Mouse (Mus musculus) forebrain, embryonic 16.5 days (tissue): ENCODE measurements around the gene Nup43. TPM values are rescaled to one million over a fixed set of nuclear protein-coding genes. Genes with fewer than 3 reads are reported as not detected.

Source experiments
- ATAC-seq: fragments of 200-750 bp; cut with Nextera tagmentation; 2 replicates; pipeline ENCODE4 v1.8.0; 2017; ENCODE audit warnings: mild to moderate bottlenecking, moderate library complexity
- H3K27ac ChIP-seq: fragments of 300-500 bp; sonication (generic); 2 replicates; pipeline ENCODE4 v1.5.1; 2014; ENCODE audit warnings: low read length, control low read depth
- H3K27me3 ChIP-seq: fragments of 300-500 bp; sonication (generic); replicated peaks from 2 replicates; pipeline ENCODE4 v1.6.1; 2014; ENCODE audit warnings: low read length; ENCODE audit not compliant: control insufficient read depth, insufficient read depth
- H3K36me3 ChIP-seq: fragments of 300-500 bp; sonication (generic); 2 replicates; pipeline ENCODE4 v1.6.1; 2014; ENCODE audit not compliant: control insufficient read depth, insufficient read depth
- H3K4me1 ChIP-seq: fragments of 300-500 bp; sonication (generic); replicated peaks from 2 replicates; pipeline ENCODE4 v1.6.1; 2014; ENCODE audit warnings: low read length; ENCODE audit not compliant: control insufficient read depth, insufficient read depth
- H3K4me2 ChIP-seq: fragments of 300-500 bp; sonication (generic); 2 replicates; pipeline ENCODE4 v1.6.1; 2014; ENCODE audit warnings: mild to moderate bottlenecking, low read length, control low read depth
- H3K4me3 ChIP-seq: fragments of 300-500 bp; sonication (generic); replicated peaks from 2 replicates; pipeline ENCODE4 v1.5.1; 2014; ENCODE audit warnings: mild to moderate bottlenecking, low read length, control low read depth
- H3K9ac ChIP-seq: fragments of 300-500 bp; sonication (generic); replicated peaks from 2 replicates; pipeline ENCODE4 v1.6.1; 2014; ENCODE audit warnings: low read depth, low read length, control low read depth
- H3K9me3 ChIP-seq: fragments of 300-500 bp; sonication (generic); 2 replicates; pipeline ENCODE4 v1.6.1; 2016; ENCODE audit warnings: low read length; ENCODE audit not compliant: control insufficient read depth
- WGBS: fragments of 180-500 bp; shearing (Covaris S2); extraction: QIAGEN DNeasy Blood & Tissue Kit; methylation state at CpG from one replicate; pipeline ENCODE4 v1.1.7; 2014; 5-methylcytosine and 5-hydroxymethylcytosine counted together
- polyA plus RNA-seq: library from polyadenylated mRNA; unstranded; fragments of >200 nt; fragmentation: Nextera tagmentation; extraction: Ambion mirVana; gene quantifications from 2 replicates; pipeline ENCODE4 v1.2.1, GENCODE M21; 2015

The Nup43 gene
- polyA plus RNA-seq, 1 experiment from 2014 or later: 37.0 TPM

DNA sequence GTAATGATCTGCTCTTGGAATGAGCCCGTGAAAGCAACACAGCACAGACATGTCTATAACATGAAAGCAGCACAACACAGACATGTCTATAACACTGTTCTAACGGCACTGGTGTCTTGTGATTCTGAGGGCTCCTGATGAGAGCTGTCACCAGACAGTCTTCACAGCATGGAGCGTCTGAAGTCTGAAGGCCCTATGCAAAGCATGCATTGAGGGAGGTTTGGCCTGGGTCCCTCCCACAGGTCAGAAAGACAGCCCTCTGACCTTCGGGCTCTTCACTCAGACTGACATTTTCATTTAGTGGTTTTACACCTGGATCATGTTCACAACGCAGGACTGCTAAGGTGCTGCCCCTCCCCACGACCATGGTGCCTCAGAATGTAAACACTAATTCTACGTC, 47.8 kb downstream of the Nup43 start:
- no peak overlapping the region for H3K4me2 ChIP-seq
- no peak for ATAC-seq
- no peak overlapping the region for H3K9ac ChIP-seq
- no peak overlapping the region for H3K27ac ChIP-seq
- H3K36me3 ChIP-seq: peaks cover 30% of the 10 kb centered on the region
- 79% methylated on average over 7 of the region's 7 CpGs for WGBS
- H3K27me3 ChIP-seq: no peaks in the 10 kb centered on the region
- H3K4me1 ChIP-seq: no peaks in the 10 kb centered on the region
- no peak overlapping the region for H3K4me3 ChIP-seq
- H3K9me3 ChIP-seq: no peaks in the 10 kb centered on the region

DNA sequence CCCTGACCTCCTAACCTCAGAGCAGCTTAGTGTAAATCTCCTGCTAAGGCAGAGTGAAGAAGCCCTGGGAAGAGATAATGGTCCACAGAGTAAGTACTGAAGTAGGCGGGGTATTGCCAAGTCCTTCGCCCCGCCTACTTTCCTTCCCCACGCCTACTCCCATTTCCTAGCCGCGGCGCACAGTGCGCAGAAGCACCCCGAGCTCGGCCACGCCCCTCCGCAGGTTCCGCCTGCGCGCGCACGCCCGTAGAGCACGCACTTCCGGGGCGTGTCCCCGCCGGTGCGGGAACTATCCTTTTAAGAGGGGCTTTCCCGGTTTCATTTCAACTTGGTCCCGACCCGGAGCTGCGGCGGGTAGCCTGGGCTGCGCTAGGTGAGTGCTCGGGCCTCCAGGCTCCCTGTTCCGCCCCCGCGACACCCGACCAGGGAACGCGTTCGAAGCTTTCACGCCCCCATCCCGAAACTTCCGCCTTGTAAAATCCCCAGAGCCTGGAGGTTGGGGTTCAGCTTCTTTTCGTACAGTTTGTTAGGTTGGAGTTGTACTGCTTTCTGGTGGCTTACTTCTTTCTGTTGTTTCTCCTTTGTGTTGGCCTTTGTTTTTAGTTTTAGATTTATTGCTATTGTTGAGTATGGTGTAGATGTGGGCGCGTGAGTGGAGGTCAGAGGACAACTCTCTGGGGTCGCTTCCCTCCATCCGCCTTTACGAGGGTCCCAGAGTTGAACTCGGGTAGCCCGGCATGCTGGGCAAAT, 58.6 kb downstream of the Nup43 start, which contains the start of gene Katna1:
TSS of gene Katna1 (plus strand) at position 250 of the 750 bp plus-strand sequence.
- Histone ChIP-seq H3K4me1 (peaks cover 12% of the 10 kb centered on the region), H3K4me3 (peak within 1 kb of the TSS; percentile 81), H3K27ac (peak within 1 kb of the TSS; percentile 71), H3K4me2 (peak within 1 kb of the TSS; percentile 92), H3K9me3 (no peaks in the 10 kb centered on the region), H3K27me3 (no peaks in the 10 kb centered on the region), H3K9ac (peak within 1 kb of the TSS; percentile 73), H3K36me3 (no peaks in the 10 kb centered on the region)
- peak; percentile 99 for ATAC-seq
- under 1% methylated on average over 49 of the region's 49 CpGs for WGBS

DNA sequence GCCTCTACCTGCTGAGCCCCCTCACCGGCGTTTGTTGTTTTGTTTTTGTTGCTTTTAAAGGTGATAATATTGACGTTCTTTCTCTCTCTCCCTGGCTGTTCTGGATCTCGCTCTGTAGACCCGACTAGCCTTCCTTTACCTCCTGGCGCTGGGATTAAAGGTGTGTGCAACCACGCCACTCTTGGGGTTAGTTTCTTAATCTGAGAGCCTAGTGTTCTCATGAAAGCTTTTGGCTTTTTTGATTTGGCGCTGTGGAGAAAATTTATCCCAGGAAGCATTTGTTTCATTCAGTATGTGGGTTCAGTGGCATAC, 59.2 kb downstream of the Nup43 start:
- H3K9ac ChIP-seq: peak overlapping the region; percentile 73
- no peaks in the 10 kb centered on the region for H3K9me3 ChIP-seq
- H3K36me3 ChIP-seq: no peaks in the 10 kb centered on the region
- no peaks in the 10 kb centered on the region for H3K27me3 ChIP-seq
- peak overlapping the region; percentile 81 for H3K4me3 ChIP-seq
- ATAC-seq: no peak
- peak overlapping the region; percentile 71; the same call in 1 of the 2 replicates for H3K27ac ChIP-seq
- H3K4me2 ChIP-seq: peak overlapping the region; percentile 92
- 0% methylated on average over 8 of the region's 8 CpGs for WGBS
- H3K4me1 ChIP-seq: peaks cover 15% of the 10 kb centered on the region

DNA sequence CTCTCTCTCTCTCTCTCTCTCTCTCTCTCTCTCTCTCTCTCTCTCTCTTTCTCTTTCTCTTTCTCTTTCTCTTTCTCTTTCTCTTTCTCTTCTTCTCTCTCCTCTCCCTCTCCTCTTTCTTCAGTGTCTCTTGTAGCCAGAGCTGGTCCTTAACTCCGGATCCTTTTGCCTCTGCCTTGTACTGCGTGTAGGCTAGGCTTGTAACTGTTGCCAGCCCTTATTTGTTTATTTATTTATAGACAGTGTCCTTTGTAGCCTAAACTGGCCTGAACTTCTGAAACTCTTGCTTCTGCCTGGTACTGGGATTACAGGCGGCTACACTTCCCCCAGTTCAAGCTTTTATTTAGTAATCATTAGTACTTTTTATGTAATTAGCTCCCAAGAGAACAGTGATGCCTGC, 59.7 kb downstream of the Nup43 start:
- WGBS: 17% methylated on average over 3 of the region's 3 CpGs
- H3K4me3 ChIP-seq: no peak overlapping the region
- no peaks in the 10 kb centered on the region for H3K9me3 ChIP-seq
- no peak for ATAC-seq
- no peak overlapping the region for H3K27ac ChIP-seq
- no peaks in the 10 kb centered on the region for H3K27me3 ChIP-seq
- H3K36me3 ChIP-seq: no peaks in the 10 kb centered on the region
- H3K4me1 ChIP-seq: peaks cover 17% of the 10 kb centered on the region
- peak overlapping the region; percentile 92 for H3K4me2 ChIP-seq
- no peak overlapping the region for H3K9ac ChIP-seq

Other genes with a start within 250 kb of the Nup43 start
- 0.82 and 1.1 TPM in 2 replicates for gene Ulbp1, start 193.9 kb upstream of the Nup43 start, polyA plus RNA-seq
- gene Lrp11, start 77.7 kb upstream of the Nup43 start, polyA plus RNA-seq: 38.6 and 40.8 TPM in 2 replicates
- gene Pcmt1, start 13.6 kb downstream of the Nup43 start, polyA plus RNA-seq: 170 and 173 TPM in 2 replicates
- 11.2 and 13.0 TPM in 2 replicates for gene Lats1, start 13.7 kb downstream of the Nup43 start, polyA plus RNA-seq
- gene Katna1, start 58.5 kb downstream of the Nup43 start, polyA plus RNA-seq: 39.8 and 45.2 TPM in 2 replicates
- 46.5 and 51.4 TPM in 2 replicates for gene Ginm1, start 125.3 kb downstream of the Nup43 start, polyA plus RNA-seq
- 63.7 and 65.0 TPM in 2 replicates for gene Ppil4, start 125.4 kb downstream of the Nup43 start, polyA plus RNA-seq
- 0.06 and 0.08 TPM in 2 replicates for gene Zc3h12d, start 165.0 kb downstream of the Nup43 start, polyA plus RNA-seq